Mouse (Mus musculus) brain, embryonic 14.5 days (tissue): ENCODE measurements at regions not wholly inside any gene's neighbourhood (a gene's known extent, or its start where the extent isn't known, plus 50 kb on each side); places are given as distances from the start of the nearest gene placed in this dataset.

Experiments used
- CTCF ChIP-seq: fragments of 200-500 bp; IDR thresholded peaks from 2 replicates; pipeline ENCODE4 v1.5.1; 2012; ENCODE audit warnings: inconsistent platforms, mild to moderate bottlenecking, moderate library complexity, borderline replicate concordance; ENCODE audit not compliant: insufficient read depth, insufficient read length; ENCODE audit errors: extremely low read depth
- POLR2A ChIP-seq: fragments of 200-500 bp; IDR thresholded peaks from 2 replicates; pipeline ENCODE4 v1.6.1; 2012; ENCODE audit warnings: mild to moderate bottlenecking, inconsistent platforms, borderline replicate concordance; ENCODE audit not compliant: poor library complexity, insufficient read depth, insufficient read length, severe bottlenecking; ENCODE audit errors: extremely low read depth

GRCm38 (mm10) chr13:5779410-5779809 lies 81.9 kb upstream of the Klf6 start:
- TF ChIP-seq CTCF (no peak), POLR2A (no peak)
